Mouse (Mus musculus) lung, postnatal 0 days (tissue): ENCODE measurements at regions not wholly inside any gene's neighbourhood (a gene's known extent, or its start where the extent isn't known, plus 50 kb on each side); places are given as distances from the start of the nearest gene placed in this dataset.

ENCODE experiments used
- CTCF ChIP-seq: IDR thresholded peaks from 2 replicates; pipeline ENCODE4 v1.5.1; 2016; ENCODE audit warnings: antibody characterized with exemption, mild to moderate bottlenecking
- EP300 ChIP-seq: IDR thresholded peaks from 2 replicates; pipeline ENCODE4 v1.6.1; 2016; ENCODE audit warnings: antibody characterized with exemption, mild to moderate bottlenecking, control low read depth

GRCm38 (mm10) chr8:34485905-34486304, 374.4 kb upstream of the Gm10131 start:
- TF ChIP-seq CTCF (no peak), EP300 (no peak)
